Mouse (Mus musculus): ENCODE results near the gene Smagp.

- no peak for TF ChIP-seq CTCF (IDR thresholded peaks at IDR 0.05; ENCODE audit: insufficient read depth, low read length)
- TF ChIP-seq POLR2A (IDR thresholded peaks at IDR 0.05; ENCODE audit: borderline replicate concordance, extremely low read depth, low read depth, low read length), result no peak
Measured at GRCm38 (mm10) chr15:100632323-100632722, 4.4 kb downstream of the Smagp start.
